Mouse (Mus musculus) subcutaneous adipose tissue, adult 2 months (tissue): Measurements from ENCODE around the gene Olfr594. TPM values are rescaled to one million over a fixed set of nuclear protein-coding genes. Genes with fewer than 3 reads are reported as not detected.

Source experiments
- polyA plus RNA-seq: library from polyadenylated mRNA; depleted of rRNA; stranded (reverse); fragments of >200 nt; gene quantifications from 2 replicates; pipeline ENCODE4 v1.2.3, GENCODE M21; 2012; ENCODE audit warnings: low replicate concordance; rRNA removed

Gene Olfr594
- not detected in 2 replicates for polyA plus RNA-seq

DNA sequence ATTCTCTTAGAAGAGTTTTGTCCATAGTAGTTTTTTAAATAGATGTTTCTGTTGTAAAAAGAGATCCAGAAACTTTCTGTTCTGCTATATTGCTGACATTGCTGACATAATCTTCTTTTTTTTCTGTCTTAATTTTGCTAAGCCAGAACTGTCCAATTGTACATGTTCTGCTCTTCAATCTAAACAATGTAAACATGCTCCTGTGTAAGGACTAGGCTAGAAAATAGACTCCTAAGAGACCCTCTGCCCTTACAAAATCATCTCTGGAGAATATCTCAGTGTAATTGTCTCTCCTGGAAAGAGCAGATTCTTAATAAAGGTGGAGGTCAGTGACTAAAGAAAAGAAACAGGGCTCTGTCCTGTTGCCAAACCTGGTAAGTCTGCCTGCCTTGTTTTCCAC, at the start of gene Olfr594:
TSS of gene Olfr594 (plus strand) at position 301 of the 400 bp plus-strand sequence.

GRCm38 (mm10) chr7:103178240-103178639, 38.6 kb upstream of the Olfr594 start, which contains the start of gene Olfr591:
TSS of gene Olfr591 (minus strand) at chr7:103178340.

DNA sequence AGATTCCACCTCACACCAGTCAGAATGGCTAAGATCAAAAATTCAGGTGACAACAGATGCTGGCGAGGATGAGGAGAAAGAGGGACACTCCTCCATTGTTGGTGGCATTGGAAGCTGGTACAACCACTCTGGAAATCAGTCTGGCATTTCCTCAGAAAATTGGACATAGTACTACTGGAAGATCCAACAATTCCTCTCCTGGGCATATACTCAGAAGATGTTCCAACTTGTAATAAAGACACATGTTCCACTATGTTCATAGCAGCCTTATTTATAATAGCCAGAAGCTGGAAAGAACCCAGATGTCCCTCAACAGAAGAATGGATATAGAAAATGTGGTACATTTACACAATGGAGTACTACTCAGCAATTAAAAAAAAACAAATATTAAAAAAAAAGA, 32.3 kb upstream of the Olfr594 start, which contains the start of gene Olfr592:
TSS of gene Olfr592 (plus strand) at position 301 of the 400 bp plus-strand sequence.

GRCm38 (mm10) chr7:103211562-103211961, 5.2 kb upstream of the Olfr594 start, which contains the start of gene Olfr593:
TSS of gene Olfr593 (plus strand) at chr7:103211862.

DNA sequence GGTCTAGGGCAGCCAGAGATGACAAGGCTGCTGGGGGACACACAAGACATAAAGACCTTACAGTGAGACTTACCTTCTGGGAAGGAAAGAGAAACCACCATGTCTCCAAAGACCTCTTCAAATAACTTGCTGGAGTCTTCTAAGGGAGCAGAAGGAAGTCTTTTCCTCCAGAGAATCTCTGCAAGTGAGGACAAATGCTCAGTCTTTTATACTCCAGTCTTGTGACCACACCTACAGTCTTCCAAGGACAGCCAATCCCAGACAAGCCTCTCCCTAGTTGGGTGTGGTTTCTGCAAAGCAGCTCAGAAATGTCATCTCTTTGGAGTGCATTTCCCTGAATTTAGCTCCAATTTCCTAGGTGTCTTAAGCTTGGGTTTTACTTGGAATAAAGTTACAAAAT, 35.6 kb downstream of the Olfr594 start, which contains the start of gene Usp17ld:
TSS of gene Usp17ld (minus strand) at position 101 of the 400 bp plus-strand sequence.

Other genes starting within 250 kb of the Olfr594 start
- not detected in 2 replicates for gene Olfr577, start 241.1 kb upstream of the Olfr594 start, polyA plus RNA-seq
- gene Olfr578, start 227.7 kb upstream of the Olfr594 start, polyA plus RNA-seq = not detected in 2 replicates
- gene Olfr582, start 179.0 kb upstream of the Olfr594 start, polyA plus RNA-seq = not detected in 2 replicates
- gene Olfr583, start 165.7 kb upstream of the Olfr594 start, polyA plus RNA-seq = not detected in 2 replicates
- gene Olfr584, start 135.1 kb upstream of the Olfr594 start, polyA plus RNA-seq = not detected in 2 replicates
- gene Olfr585, start 119.3 kb upstream of the Olfr594 start, polyA plus RNA-seq = not detected in 2 replicates
- gene Olfr586, start 91.4 kb upstream of the Olfr594 start, polyA plus RNA-seq = not detected in 2 replicates
- gene Olfr588-ps1, start 76.1 kb upstream of the Olfr594 start, polyA plus RNA-seq = not detected in 2 replicates
- gene Olfr589, start 60.6 kb upstream of the Olfr594 start, polyA plus RNA-seq = not detected in 2 replicates
- not detected in 2 replicates for gene Olfr591, start 38.7 kb upstream of the Olfr594 start, polyA plus RNA-seq
- not detected in 2 replicates for gene Olfr592, start 32.2 kb upstream of the Olfr594 start, polyA plus RNA-seq
- not detected in 2 replicates for gene Olfr593, start 5.1 kb upstream of the Olfr594 start, polyA plus RNA-seq
- not detected in 2 replicates for gene Usp17ld, start 35.5 kb downstream of the Olfr594 start, polyA plus RNA-seq
- gene Olfr596, start 88.7 kb downstream of the Olfr594 start, polyA plus RNA-seq = not detected in 2 replicates
- not detected in 2 replicates for gene Olfr597, start 99.3 kb downstream of the Olfr594 start, polyA plus RNA-seq
- gene Olfr598, start 106.6 kb downstream of the Olfr594 start, polyA plus RNA-seq = not detected in 2 replicates
- gene Olfr599, start 118.9 kb downstream of the Olfr594 start, polyA plus RNA-seq = not detected in 2 replicates
- gene Olfr600, start 132.7 kb downstream of the Olfr594 start, polyA plus RNA-seq = not detected in 2 replicates
- gene Olfr601, start 145.7 kb downstream of the Olfr594 start, polyA plus RNA-seq = not detected in 2 replicates
- gene Olfr603, start 169.2 kb downstream of the Olfr594 start, polyA plus RNA-seq = not detected in 2 replicates
- gene Usp17lc, start 198.1 kb downstream of the Olfr594 start, polyA plus RNA-seq = not detected in 2 replicates
- gene Olfr605, start 228.4 kb downstream of the Olfr594 start, polyA plus RNA-seq = not detected in 2 replicates
- gene Olfr606, start 232.1 kb downstream of the Olfr594 start, polyA plus RNA-seq = not detected in 2 replicates
- not detected in 2 replicates for gene Olfr607, start 247.2 kb downstream of the Olfr594 start, polyA plus RNA-seq